Mouse (Mus musculus) MEL (cell line): ENCODE results near the gene Ndufb10. TPM values are rescaled to one million over a fixed set of nuclear protein-coding genes. Genes with fewer than 3 reads are reported as not detected.
"Not testable (repeated sequence)": the region's sequence is repeated elsewhere in the genome, so short reads cannot be mapped to it uniquely, and the experiment has no call there.

ENCODE experiments used
- DNase-seq: peaks from one replicate; pipeline ENCODE4 v3.0.0; 2011; ENCODE audit warnings: low read depth, low spot score
- H3K27ac ChIP-seq: 2 replicates; pipeline ENCODE4 v1.5.1; 2012; ENCODE audit warnings: low read depth, mild to moderate bottlenecking, control low read depth, low read length, moderate library complexity; ENCODE audit not compliant: control insufficient read depth
- H3K27me3 ChIP-seq, 2 experiments: fragments of 150-350 bp in 1 of 2; sonication (generic) in 1 of 2; 2 replicates each; pipeline ENCODE4 v1.6.1; 2012; ENCODE audit warnings: low read length in 2 of 2, mild to moderate bottlenecking in 2 of 2, improper control_type of control experiment in 1 of 2, moderate library complexity in 1 of 2; ENCODE audit not compliant: insufficient read depth in 2 of 2, control insufficient read depth in 1 of 2
- H3K36me3 ChIP-seq, 2 experiments: 2 replicates each; pipeline ENCODE4 v1.6.1; 2012 to 2014; ENCODE audit warnings: low read length in 2 of 2, improper control_type of control experiment in 1 of 2, inconsistent platforms in 1 of 2, mild to moderate bottlenecking in 1 of 2; ENCODE audit not compliant: insufficient read depth in 2 of 2, control insufficient read depth in 1 of 2
- H3K4me1 ChIP-seq, 2 experiments: fragments of 150-350 bp in 1 of 2; sonication (generic) in 1 of 2; 2 replicates each; pipeline ENCODE4 v1.6.1; 2012; ENCODE audit warnings: low read length in 2 of 2, improper control_type of control experiment in 1 of 2, mild to moderate bottlenecking in 1 of 2; ENCODE audit not compliant: insufficient read depth in 2 of 2, control insufficient read depth in 1 of 2
- H3K4me3 ChIP-seq, 2 experiments: fragments of 150-350 bp in 1 of 2; sonication (generic) in 1 of 2; 2 replicates each; pipeline ENCODE4 v1.5.1; 2012; ENCODE audit warnings: low read depth in 2 of 2, low read length in 2 of 2, mild to moderate bottlenecking in 2 of 2, moderate library complexity in 2 of 2, control low read depth in 1 of 2, improper control_type of control experiment in 1 of 2; ENCODE audit not compliant: control insufficient read depth in 1 of 2, insufficient read depth in 1 of 2
- H3K79me2 ChIP-seq: 2 replicates; pipeline ENCODE4 v1.6.1; 2012; ENCODE audit warnings: mild to moderate bottlenecking, low read length, moderate library complexity; ENCODE audit not compliant: control insufficient read depth, poor library complexity, insufficient read depth
- H3K9ac ChIP-seq: 2 replicates; pipeline ENCODE4 v1.6.1; 2012; ENCODE audit warnings: low read depth, mild to moderate bottlenecking, control low read depth, low read length, moderate library complexity; ENCODE audit not compliant: control insufficient read depth, poor library complexity, severe bottlenecking
- H3K9me3 ChIP-seq: fragments of 150-350 bp; sonication (generic); replicated peaks from 2 replicates; pipeline ENCODE4 v1.6.1; 2012; ENCODE audit warnings: mild to moderate bottlenecking, low read length, improper control_type of control experiment, moderate library complexity; ENCODE audit not compliant: insufficient read depth
- CHD1 ChIP-seq: IDR thresholded peaks from 2 replicates; pipeline ENCODE4 v1.6.1; 2012; ENCODE audit warnings: low read depth, mild to moderate bottlenecking, inconsistent platforms, low read length, improper control_type of control experiment
- CTCF ChIP-seq, 3 experiments: IDR thresholded peaks in 2 of 3; conservative IDR thresholded peaks in 1 of 3; 2 replicates each; pipeline ENCODE4 v1.5.1; 2011 to 2012; ENCODE audit warnings: low read length in 3 of 3, low read depth in 2 of 3, mild to moderate bottlenecking in 2 of 3, improper control_type of control experiment in 1 of 3, inconsistent platforms in 1 of 3, mixed read lengths in 1 of 3, moderate library complexity in 1 of 3; ENCODE audit not compliant: control insufficient read depth in 1 of 3, insufficient read depth in 1 of 3, poor library complexity in 1 of 3, severe bottlenecking in 1 of 3
- E2F4 ChIP-seq: IDR thresholded peaks from 2 replicates; pipeline ENCODE4 v1.6.1; 2011; ENCODE audit warnings: low read depth, low read length, improper control_type of control experiment, borderline replicate concordance
- JUND ChIP-seq: IDR thresholded peaks from 2 replicates; pipeline ENCODE4 v1.6.1; 2011; ENCODE audit warnings: low read depth, mild to moderate bottlenecking, improper control_type of control experiment, low read length
- KAT2A ChIP-seq: conservative IDR thresholded peaks from 2 replicates; pipeline ENCODE4 v1.6.1; 2012; ENCODE audit warnings: low read depth, low read length, improper control_type of control experiment, inconsistent platforms
- MAFK ChIP-seq: IDR thresholded peaks from 2 replicates; pipeline ENCODE4 v1.6.1; 2011; ENCODE audit warnings: low read depth, mild to moderate bottlenecking, low read length, improper control_type of control experiment, borderline replicate concordance
- MAX ChIP-seq: IDR thresholded peaks from 2 replicates; pipeline ENCODE4 v1.6.1; 2011; ENCODE audit warnings: low read length, improper control_type of control experiment
- MXI1 ChIP-seq: IDR thresholded peaks from 2 replicates; pipeline ENCODE4 v1.6.1; 2011; ENCODE audit warnings: mild to moderate bottlenecking, low read depth, low read length, improper control_type of control experiment
- MYC ChIP-seq: IDR thresholded peaks from 2 replicates; pipeline ENCODE4 v1.6.1; 2011; ENCODE audit warnings: low read depth, mild to moderate bottlenecking, low read length, improper control_type of control experiment, moderate library complexity
- NRF1 ChIP-seq: IDR thresholded peaks from 2 replicates; pipeline ENCODE4 v1.6.1; 2014; ENCODE audit warnings: low read depth, mild to moderate bottlenecking, inconsistent platforms, low read length, improper control_type of control experiment, moderate library complexity; ENCODE audit not compliant: poor library complexity, insufficient read depth, severe bottlenecking
- POLR2AphosphoS2 ChIP-seq: IDR thresholded peaks from 2 replicates; pipeline ENCODE4 v1.6.1; 2011; ENCODE audit warnings: low read length, improper control_type of control experiment
- RAD21 ChIP-seq: IDR thresholded peaks from 2 replicates; pipeline ENCODE4 v1.6.1; 2011; ENCODE audit warnings: mild to moderate bottlenecking, low read depth, low read length, improper control_type of control experiment
- RCOR1 ChIP-seq: IDR thresholded peaks from 2 replicates; pipeline ENCODE4 v1.6.1; 2012; ENCODE audit warnings: low read depth, mild to moderate bottlenecking, inconsistent platforms, low read length, improper control_type of control experiment
- SIN3A ChIP-seq: IDR thresholded peaks from 2 replicates; pipeline ENCODE4 v1.6.1; 2012; ENCODE audit warnings: low read length, improper control_type of control experiment, inconsistent platforms
- SMC3 ChIP-seq: IDR thresholded peaks from 2 replicates; pipeline ENCODE4 v1.6.1; 2011; ENCODE audit warnings: low read depth, low read length, improper control_type of control experiment
- TAL1 ChIP-seq: IDR thresholded peaks from 2 replicates; pipeline ENCODE4 v1.6.1; 2012; ENCODE audit warnings: mild to moderate bottlenecking, inconsistent platforms, low read length, moderate library complexity, mixed read lengths
- TCF12 ChIP-seq: IDR thresholded peaks from 2 replicates; pipeline ENCODE4 v1.6.1; 2014; ENCODE audit warnings: low read depth, mild to moderate bottlenecking, inconsistent platforms, low read length, improper control_type of control experiment, moderate library complexity
- USF1 ChIP-seq: IDR thresholded peaks from 2 replicates; pipeline ENCODE4 v1.6.1; 2014; ENCODE audit warnings: low read depth, mild to moderate bottlenecking, inconsistent platforms, low read length, improper control_type of control experiment, moderate library complexity
- ZKSCAN1 ChIP-seq: IDR thresholded peaks from 2 replicates; pipeline ENCODE4 v1.6.1; 2012; ENCODE audit warnings: low read depth, mild to moderate bottlenecking, inconsistent platforms, low read length, improper control_type of control experiment, moderate library complexity
- polyA plus RNA-seq, 2 experiments: library from polyadenylated mRNA; stranded (reverse) in 1 of 2; unstranded in 1 of 2; fragments of >175 nt in 1 of 2; fragments of >200 nt in 1 of 2; gene quantifications; 2 replicates each; pipeline versions ENCODE4 v1.2.1 to v1.2.4; 2012; ENCODE audit warnings: low replicate concordance in 2 of 2, low read depth in 1 of 2; ENCODE audit not compliant: insufficient read length in 2 of 2, insufficient read depth in 1 of 2, missing spikeins in 1 of 2
- total RNA-seq: library from RNA; depleted of rRNA; stranded (reverse); fragments of 300-350 nt; gene quantifications from 2 replicates; pipeline ENCODE4 v1.2.3, GENCODE M21; 2012

Ndufb10 gene
- total and polyA plus RNA-seq, 3 experiments = 230 to 292 TPM; not detected in 1

DNA sequence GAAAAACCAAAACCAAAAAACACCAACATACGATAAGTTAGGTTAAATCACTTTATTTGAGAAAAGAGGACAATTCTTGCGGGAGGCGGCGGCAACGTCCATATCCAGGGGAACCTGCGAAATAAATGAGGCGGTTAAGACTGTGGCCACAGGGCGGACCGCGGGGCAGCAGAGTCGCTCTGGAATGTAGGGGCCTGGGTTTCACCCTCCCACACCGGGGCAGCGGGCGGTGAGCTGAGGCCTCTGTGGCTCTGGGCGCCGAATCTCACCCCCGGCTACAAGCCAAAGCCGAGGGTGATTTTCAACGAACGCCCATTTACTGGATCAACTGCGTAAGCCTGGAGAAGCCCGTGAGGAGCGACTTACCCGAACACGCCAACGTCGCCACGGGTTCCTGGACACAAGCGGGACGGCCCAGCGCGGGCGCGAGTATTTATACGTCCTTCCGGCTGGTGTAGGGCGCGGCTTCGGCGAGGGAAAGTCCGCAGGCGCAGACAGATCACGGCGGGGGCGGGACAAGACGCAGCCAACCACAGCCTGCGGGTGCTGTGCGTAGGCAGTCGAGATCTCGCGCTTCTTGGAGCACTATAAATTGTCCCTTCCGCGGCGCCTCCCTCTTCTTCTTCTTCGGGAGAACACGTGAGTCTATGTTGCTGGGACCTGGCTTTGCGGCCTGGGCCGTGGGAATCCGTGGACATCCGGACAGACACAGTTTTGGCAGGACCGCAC lies 4.6 kb downstream of the Ndufb10 start (continued):
- no peak for TF ChIP-seq CTCF (IDR thresholded peaks at IDR 0.05 in 2 of 3, conservative IDR thresholded peaks at IDR 0.05 in 1 of 3; ENCODE audit: control insufficient read depth in 1 of 3, insufficient read depth in 1 of 3, low read depth in 2 of 3, low read length in 3 of 3, poor library complexity in 1 of 3, severe bottlenecking in 1 of 3)
- peak; percentile 91 for TF ChIP-seq MXI1
- 0 out of 2 replicates have a peak, but pooled peaks have one; percentile 66 for TF ChIP-seq TCF12
- no peak for TF ChIP-seq CHD1
- no peak for TF ChIP-seq E2F4
- TF ChIP-seq SMC3 = no peak
- TF ChIP-seq NRF1 = peak; percentile 76
- TF ChIP-seq USF1 = peak; percentile 68
- TF ChIP-seq MAFK = no peak

DNA sequence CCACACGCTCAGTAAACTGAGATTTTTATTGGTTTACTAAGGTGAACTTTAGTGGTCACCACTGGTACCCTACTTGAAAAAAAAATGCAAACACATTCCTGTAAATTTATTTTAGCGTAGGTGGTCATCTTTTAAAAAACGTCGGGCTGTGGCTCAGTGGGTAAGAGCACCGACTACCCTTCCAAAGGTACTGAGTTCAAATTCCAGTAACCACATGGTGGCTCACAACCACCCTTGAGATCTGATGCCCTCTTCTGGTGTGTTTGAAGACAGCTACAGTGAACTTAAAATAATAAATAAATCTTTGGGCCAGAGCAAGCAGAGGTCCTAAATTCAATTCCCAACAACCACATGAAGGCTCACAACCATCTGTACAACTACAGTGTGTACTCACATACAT lies 5.3 kb downstream of the Ndufb10 start:
- Histone ChIP-seq H3K79me2 (peaks cover 49% of the 10 kb centered on the region), H3K36me3 (peaks cover 5 to 10% of the 10 kb centered on the region in 2 experiments; a peak in 3 of 4 replicates), H3K27ac (peak overlapping the region; percentile 6), H3K4me3 (peak overlapping the region; percentile 39 to 98), H3K9ac (peak overlapping the region; percentile 98)
- DNase-seq, H3K4me1 ChIP-seq, H3K27me3 ChIP-seq, H3K9me3 ChIP-seq: not testable (repeated sequence)
- TF ChIP-seq MYC (peak; percentile 66; the same call in 1 of the 2 replicates), CHD1 (peak; percentile 46; the same call in 1 of the 2 replicates)

DNA sequence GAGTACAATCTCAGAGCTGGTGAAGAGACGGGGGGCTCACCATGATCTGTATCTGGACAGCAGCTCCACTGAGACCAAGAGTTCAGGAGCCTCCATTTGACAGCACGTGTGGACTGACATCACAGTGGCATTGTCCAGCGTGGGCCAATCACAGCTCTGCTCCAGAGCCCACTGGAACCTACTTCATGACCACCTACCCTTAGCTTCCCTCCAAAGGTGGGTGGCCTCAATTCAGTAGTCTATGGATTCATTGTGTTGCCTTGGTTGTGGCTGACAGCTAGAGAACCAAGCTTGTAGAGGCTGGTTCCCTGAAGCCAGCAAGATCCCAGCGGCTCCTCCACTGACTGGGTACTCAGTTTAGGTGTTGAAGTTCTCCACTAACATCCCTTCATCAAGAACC lies 6.3 kb downstream of the Ndufb10 start, which contains the start of the genes Rnf151 and Rps2:
TSS of gene Rnf151 (minus strand) at position 121 of the 400 bp plus-strand sequence.
TSS of gene Rps2 (plus strand) at position 174 of the 400 bp plus-strand sequence.
- TF ChIP-seq SMC3 = no peak
- TF ChIP-seq TCF12 = no peak
- TF ChIP-seq JUND = no peak
- no peak for TF ChIP-seq MAX
- no peak for TF ChIP-seq SIN3A
- TF ChIP-seq POLR2AphosphoS2 = no peak; the same call in 1 of the 2 replicates
- no peak for TF ChIP-seq RAD21
- TF ChIP-seq ZKSCAN1 = no peak
- TF ChIP-seq RCOR1 = no peak
- no peak for TF ChIP-seq TAL1
- no peak for TF ChIP-seq CTCF (IDR thresholded peaks at IDR 0.05 in 2 of 3, conservative IDR thresholded peaks at IDR 0.05 in 1 of 3; ENCODE audit: control insufficient read depth in 1 of 3, insufficient read depth in 1 of 3, low read depth in 2 of 3, low read length in 3 of 3, poor library complexity in 1 of 3, severe bottlenecking in 1 of 3)
- TF ChIP-seq KAT2A = no peak

More for the DNA sequence above, 6.3 kb downstream of the Ndufb10 start, which contains the start of the genes Rnf151 and Rps2:
- peak; percentile 31 for DNase-seq
- Histone ChIP-seq H3K9ac (peak within 1 kb of the TSS; percentile 98), H3K9me3 (no peaks in the 10 kb centered on the region), H3K27me3 (no peaks in the 10 kb centered on the region), H3K27ac (peak within 1 kb of the TSS; percentile 6), H3K4me1 (peaks cover 0 to 7% of the 10 kb centered on the region in 2 experiments; a peak in 1 of 4 replicates), H3K36me3 (peaks cover 5 to 10% of the 10 kb centered on the region in 2 experiments; a peak in 3 of 4 replicates), H3K79me2 (peaks cover 40% of the 10 kb centered on the region), H3K4me3 (peak within 1 kb of the TSS; percentile 39 to 98)
